7 mouse cellular contexts compared by ENCODE assay signal in genomic region chr19:5843781-5844691, GRCm38 (mm10). TPM values are rescaled to one million over a fixed set of nuclear protein-coding genes. Genes with fewer than 3 reads are reported as not detected.
DNase-seq lines count a peak whose midpoint lies in the region; ATAC-seq and TF ChIP-seq lines count a peak whose summit lies in the region.

No protein-coding gene starts in this region.

- TF ChIP-seq EP300 in CH12.LX (IDR thresholded peaks at IDR 0.05; ENCODE audit: low read length) = no peak
- TF ChIP-seq EP300 in stomach, postnatal 0 days (optimal IDR thresholded peaks at IDR 0.05) = no peak

- H3K9ac ChIP-seq in CH12.LX (ENCODE audit: insufficient read depth, low read depth) = peak overlapping the region; percentile 99
- H3K9ac ChIP-seq in forebrain, embryonic 12.5 days = no peak overlapping the region
- peak overlapping the region; percentile 93 for H3K9ac ChIP-seq in intestine, postnatal 0 days (ENCODE audit: low read depth, low read length)
- H3K9ac ChIP-seq in stomach, postnatal 0 days (ENCODE audit: low read length) = peak overlapping the region; percentile 90

- no peak for ATAC-seq in forebrain, embryonic 12.5 days (ENCODE audit: low FRiP score)
- no peak for ATAC-seq in intestine, postnatal 0 days
- ATAC-seq in stomach, postnatal 0 days (ENCODE audit: low FRiP score, low TSS enrichment) = no peak

- H3K36me3 ChIP-seq in CH12.LX (replicated peaks in 1 of 2; ENCODE audit: control insufficient read depth in 1 of 2, insufficient read depth in 1 of 2, low read length in 1 of 2) = peaks cover 9 to 15% of the 10 kb centered on the region in 2 experiments
- H3K36me3 ChIP-seq in forebrain, embryonic 12.5 days (replicated peaks) = no peaks in the 10 kb centered on the region
- H3K36me3 ChIP-seq in intestine, postnatal 0 days (ENCODE audit: control insufficient read depth, insufficient read depth) = no peaks in the 10 kb centered on the region
- H3K36me3 ChIP-seq in stomach, postnatal 0 days (ENCODE audit: control insufficient read depth, insufficient read depth, low read length) = no peaks in the 10 kb centered on the region

- H3K4me2 ChIP-seq in CH12.LX (ENCODE audit: insufficient read depth, low read depth, poor library complexity, severe bottlenecking) = peak overlapping the region; percentile 94
- H3K4me2 ChIP-seq in forebrain, embryonic 12.5 days = peak overlapping the region; percentile 63; the same call in 1 of the 2 replicates
- H3K4me2 ChIP-seq in intestine, postnatal 0 days (replicated peaks; ENCODE audit: low read depth) = peak overlapping the region; percentile 68
- peak overlapping the region; percentile 79 for H3K4me2 ChIP-seq in stomach, postnatal 0 days (replicated peaks; ENCODE audit: low read depth)

- peak overlapping the region; percentile 65 to 98 (median 68) for H3K4me3 ChIP-seq in CH12.LX (replicated peaks in 1 of 3; ENCODE audit: low read depth in 2 of 3, low read length in 2 of 3, poor library complexity in 1 of 3)
- H3K4me3 ChIP-seq in forebrain, embryonic 12.5 days (replicated peaks) = no peak overlapping the region
- peak overlapping the region; percentile 57 for H3K4me3 ChIP-seq in intestine, postnatal 0 days (ENCODE audit: low read depth, low read length)
- H3K4me3 ChIP-seq in stomach, postnatal 0 days (ENCODE audit: low read depth, low read length) = peak overlapping the region; percentile 54

- no peaks in the 10 kb centered on the region for H3K27me3 ChIP-seq in CH12.LX (replicated peaks)
- H3K27me3 ChIP-seq in forebrain, embryonic 12.5 days = no peaks in the 10 kb centered on the region
- H3K27me3 ChIP-seq in intestine, postnatal 0 days (replicated peaks; ENCODE audit: control insufficient read depth, insufficient read depth, low read length) = no peaks in the 10 kb centered on the region
- no peaks in the 10 kb centered on the region for H3K27me3 ChIP-seq in stomach, postnatal 0 days (ENCODE audit: control insufficient read depth, insufficient read depth, low read length)

- in situ Hi-C loops in CH12.LX (cut with MboI; ENCODE audit: low pct_ligation_motif_present, low pct_unique_long_range_greater_than_20kb, low sequenced_read_pairs) = no loop called here

- no peaks in the 10 kb centered on the region for H3K9me3 ChIP-seq in CH12.LX (replicated peaks; ENCODE audit: low read length)
- no peaks in the 10 kb centered on the region for H3K9me3 ChIP-seq in forebrain, embryonic 12.5 days
- no peaks in the 10 kb centered on the region for H3K9me3 ChIP-seq in intestine, postnatal 0 days (ENCODE audit: control insufficient read depth)
- H3K9me3 ChIP-seq in stomach, postnatal 0 days (ENCODE audit: control insufficient read depth, low read length) = no peaks in the 10 kb centered on the region

- no peak for TF ChIP-seq CTCF in CH12.LX (conservative IDR thresholded peaks at IDR 0.05 in 1 of 2, IDR thresholded peaks at IDR 0.05 in 1 of 2; ENCODE audit: low read depth in 2 of 2, low read length in 2 of 2)
- no peak for TF ChIP-seq CTCF in intestine, postnatal 0 days (IDR thresholded peaks at IDR 0.05; ENCODE audit: low read depth)
- no peak for TF ChIP-seq CTCF in stomach, postnatal 0 days (IDR thresholded peaks at IDR 0.05; ENCODE audit: low read depth)

- peaks cover 10 to 47% of the 10 kb centered on the region in 2 experiments for H3K4me1 ChIP-seq in CH12.LX (ENCODE audit: control insufficient read depth in 1 of 2, insufficient read depth in 2 of 2)
- H3K4me1 ChIP-seq in forebrain, embryonic 12.5 days = peaks cover 86% of the 10 kb centered on the region
- H3K4me1 ChIP-seq in intestine, postnatal 0 days (replicated peaks; ENCODE audit: control insufficient read depth, insufficient read depth, low read length) = peaks cover 20% of the 10 kb centered on the region
- peaks cover 15% of the 10 kb centered on the region for H3K4me1 ChIP-seq in stomach, postnatal 0 days (replicated peaks; ENCODE audit: control insufficient read depth, insufficient read depth)

- DNase-seq in CH12.LX (ENCODE audit: extremely low read depth) (peak; percentile 35), NIH3T3 (ENCODE audit: low read depth) (peak; percentile 76)
- DNase-seq in lung, postnatal 36 days = peak; percentile 61
- DNase-seq in stomach, postnatal 0 days (ENCODE audit: low spot score) = peak; percentile 65
- DNase-seq in left cerebral cortex, adult 11 months (ENCODE audit: low spot score) = no peak

- peak; percentile 38; the same call in 1 of the 2 replicates for TF ChIP-seq POLR2A in CH12.LX (IDR thresholded peaks at IDR 0.05; ENCODE audit: low read depth, low read length)

- WGBS in forebrain, embryonic 12.5 days = 86% methylated on average over 30 of the region's 30 CpGs
- 46% methylated on average over 30 of the region's 30 CpGs for WGBS in intestine, postnatal 0 days
- 54% methylated on average over 30 of the region's 30 CpGs for WGBS in stomach, postnatal 0 days

- dilution Hi-C loops in CH12.LX (cut with MboI; ENCODE audit: extremely low pct_ligation_motif_present, extremely low pct_unique_long_range_greater_than_20kb, low sequenced_read_pairs) = no loop called here

- H3K79me2 ChIP-seq in CH12.LX (replicated peaks; ENCODE audit: control insufficient read depth, extremely low read depth, insufficient read depth, poor library complexity, severe bottlenecking) = peaks cover 49% of the 10 kb centered on the region

- TF ChIP-seq RAD21 in CH12.LX (IDR thresholded peaks at IDR 0.05; ENCODE audit: low read depth, low read length) = no peak

- peak overlapping the region; percentile 99 for H3K27ac ChIP-seq in CH12.LX (ENCODE audit: insufficient read depth, low read depth)
- H3K27ac ChIP-seq in forebrain, embryonic 12.5 days = peak overlapping the region; percentile 59
- H3K27ac ChIP-seq in intestine, postnatal 0 days (ENCODE audit: low read depth, low read length) = peak overlapping the region; percentile 99
- peak overlapping the region; percentile 100 for H3K27ac ChIP-seq in stomach, postnatal 0 days (replicated peaks)

TF ChIP-seq in CH12.LX, 34 proteins besides CTCF, POLR2A, EP300 and RAD21:
- TF ChIP-seq MXI1 (IDR thresholded peaks at IDR 0.05; ENCODE audit: low read depth, low read length) = peak; percentile 54; the same call in 1 of the 2 replicates
- no peak for TF ChIP-seq IRF4 (IDR thresholded peaks at IDR 0.05; ENCODE audit: low read depth, low read length)
- TF ChIP-seq ZMIZ1 (IDR thresholded peaks at IDR 0.05; ENCODE audit: low read depth, low read length) = 0 out of 2 replicates have a peak, but pooled peaks have one; percentile 18
- peak; percentile 11; the same call in 1 of the 2 replicates for TF ChIP-seq SMC3 (IDR thresholded peaks at IDR 0.05; ENCODE audit: low read depth, low read length)
- TF ChIP-seq CHD1 (IDR thresholded peaks at IDR 0.05; ENCODE audit: low read depth, low read length) = no peak; the same call in none of the 2 replicates
- TF ChIP-seq SIN3A (IDR thresholded peaks at IDR 0.05; ENCODE audit: low read length) = peak; percentile 39
- peak; percentile 43; the same call in 1 of the 2 replicates for TF ChIP-seq MAZ (IDR thresholded peaks at IDR 0.05; ENCODE audit: low read depth, low read length)
- TF ChIP-seq POLR2AphosphoS2 (IDR thresholded peaks at IDR 0.05; ENCODE audit: low read depth, low read length) = no peak; the same call in 1 of the 2 replicates
- TF ChIP-seq MEF2A (IDR thresholded peaks at IDR 0.05; ENCODE audit: borderline replicate concordance, low read depth, low read length) = peak; percentile 19; the same call in 1 of the 2 replicates
- TF ChIP-seq UBTF (IDR thresholded peaks at IDR 0.05; ENCODE audit: low read depth, low read length) = 0 out of 2 replicates have a peak, but pooled peaks have one; percentile 51
TF ChIP-seq in CH12.LX: peak in this region for 7.

RNA-seq across cellular contexts. Expression of gene Frmd8, which starts 31.0 kb away (rescaled TPM):
- total RNA-seq in CH12.LX (2012; rRNA removed) = 29.0 and 30.7 TPM in 2 replicates
- total RNA-seq in CH12.LX (2014; rRNA removed) = 13.5 and 15.5 TPM in 2 replicates
- 25.2 and 25.4 TPM in 2 replicates for polyA plus RNA-seq in CH12.LX (2012; ENCODE audit: insufficient read length, low read depth)
- polyA plus RNA-seq in forebrain, embryonic 12.5 days (2016; fragmentation: Nextera tagmentation; extraction: Ambion mirVana) = 25.6 and 25.9 TPM in 2 replicates
- polyA plus RNA-seq in intestine, postnatal 0 days (2015; fragmentation: Nextera tagmentation; extraction: Ambion mirVana) = 21.7 and 24.0 TPM in 2 replicates
- 13.8 and 18.8 TPM in 2 replicates for polyA plus RNA-seq in stomach, postnatal 0 days (2015; fragmentation: Nextera tagmentation; extraction: Ambion mirVana)

RNA-seq across cellular contexts. Expression of gene Slc25a45, which starts 33.6 kb away (rescaled TPM):
- total RNA-seq in CH12.LX (2012; rRNA removed) (20.6 and 23.1 TPM in 2 replicates), CH12.LX (2014; rRNA removed) (27.6 and 33.0 TPM in 2 replicates)
- 20.8 and 22.7 TPM in 2 replicates for polyA plus RNA-seq in CH12.LX (2012; ENCODE audit: insufficient read length, low read depth)
- 1.3 and 1.8 TPM in 2 replicates for polyA plus RNA-seq in forebrain, embryonic 12.5 days (2016; fragmentation: Nextera tagmentation; extraction: Ambion mirVana)
- polyA plus RNA-seq in intestine, postnatal 0 days (2015; fragmentation: Nextera tagmentation; extraction: Ambion mirVana) = 3.8 and 4.0 TPM in 2 replicates
- 2.9 and 3.2 TPM in 2 replicates for polyA plus RNA-seq in stomach, postnatal 0 days (2015; fragmentation: Nextera tagmentation; extraction: Ambion mirVana)

RNA-seq across cellular contexts. Expression of gene Tigd3, which starts 49.9 kb away (rescaled TPM):
- total RNA-seq in CH12.LX (2012; rRNA removed) (1.6 and 2.1 TPM in 2 replicates), CH12.LX (2014; rRNA removed) (0.62 and 0.67 TPM in 2 replicates)
- polyA plus RNA-seq in CH12.LX (2012; ENCODE audit: insufficient read length, low read depth) = 1.2 and 1.4 TPM in 2 replicates
- 11.1 and 12.8 TPM in 2 replicates for polyA plus RNA-seq in forebrain, embryonic 12.5 days (2016; fragmentation: Nextera tagmentation; extraction: Ambion mirVana)
- 1.0 and 1.2 TPM in 2 replicates for polyA plus RNA-seq in intestine, postnatal 0 days (2015; fragmentation: Nextera tagmentation; extraction: Ambion mirVana)
- 0.77 and 1.0 TPM in 2 replicates for polyA plus RNA-seq in stomach, postnatal 0 days (2015; fragmentation: Nextera tagmentation; extraction: Ambion mirVana)
